Comparison of ENCODE assay signal across 10 mouse cellular contexts in the genomic region with DNA sequence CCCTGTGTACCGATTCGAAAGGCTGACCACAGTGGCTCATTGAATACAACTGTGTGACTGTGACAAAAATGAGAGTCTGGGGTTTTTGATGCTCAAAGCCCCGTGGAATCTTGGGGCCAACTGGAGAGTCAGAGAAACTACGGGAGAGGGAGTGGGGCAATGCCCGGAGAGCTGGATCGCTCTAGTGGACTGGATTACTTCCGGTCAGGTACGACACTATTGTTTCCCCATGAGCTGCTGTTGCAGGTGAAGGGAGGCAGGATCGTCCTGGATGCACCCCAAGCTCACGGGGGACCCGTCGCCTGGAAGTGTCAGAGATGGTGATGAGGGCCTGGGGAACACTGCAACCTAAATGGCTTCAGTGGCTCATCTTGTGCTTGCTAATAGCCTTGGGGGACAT. TPM values are rescaled to one million over a fixed set of nuclear protein-coding genes. Genes with fewer than 3 reads are reported as not detected.
DNase-seq lines count a peak whose midpoint lies in the region; ATAC-seq and TF ChIP-seq lines count a peak whose summit lies in the region.
"Had no signal": no experiment of that assay in that cellular context is flagged by ENCODE, and none has a peak within 500 bp of the region (broad histone marks: within the 10 kb centered on the region; RNA-seq: fewer than 3 reads in every experiment).

No protein-coding gene starts in this region.

- H3K9ac ChIP-seq in neural tube, embryonic 11.5 days (ENCODE audit: low read length) = peak overlapping the region; percentile 87
- H3K9ac ChIP-seq in forebrain, embryonic 16.5 days (replicated peaks; ENCODE audit: low read depth, low read length) = peak overlapping the region; percentile 84
- H3K9ac ChIP-seq in midbrain, embryonic 12.5 days (replicated peaks) = peak overlapping the region; percentile 78

- no peaks in the 10 kb centered on the region for H3K27me3 ChIP-seq in neural tube, embryonic 11.5 days (ENCODE audit: control insufficient read depth, insufficient read depth, low read length)
- H3K27me3 ChIP-seq in forebrain, embryonic 16.5 days (replicated peaks; ENCODE audit: control insufficient read depth, insufficient read depth, low read length) = no peaks in the 10 kb centered on the region
- no peaks in the 10 kb centered on the region for H3K27me3 ChIP-seq in midbrain, embryonic 12.5 days
- no peaks in the 10 kb centered on the region for H3K27me3 ChIP-seq in thymus, adult 2 months (ENCODE audit: control insufficient read depth, insufficient read depth, low read length)

- TF ChIP-seq CTCF in thymus, adult 2 months (IDR thresholded peaks at IDR 0.05; ENCODE audit: borderline replicate concordance, control insufficient read depth, extremely low read depth, insufficient read depth, low read length, poor library complexity) = no peak

- H3K4me2 ChIP-seq in neural tube, embryonic 11.5 days (ENCODE audit: low read depth) = peak overlapping the region; percentile 78
- H3K4me2 ChIP-seq in forebrain, embryonic 16.5 days (ENCODE audit: low read length) = peak overlapping the region; percentile 66
- peak overlapping the region; percentile 89 for H3K4me2 ChIP-seq in midbrain, embryonic 12.5 days (replicated peaks)

- H3K9me3 ChIP-seq in neural tube, embryonic 11.5 days (ENCODE audit: control insufficient read depth, low read length) = no peaks in the 10 kb centered on the region
- no peaks in the 10 kb centered on the region for H3K9me3 ChIP-seq in forebrain, embryonic 16.5 days (ENCODE audit: control insufficient read depth, low read length)
- no peaks in the 10 kb centered on the region for H3K9me3 ChIP-seq in midbrain, embryonic 12.5 days

- H3K4me3 ChIP-seq in neural tube, embryonic 11.5 days (ENCODE audit: low read depth, low read length) = peak overlapping the region; percentile 47
- peak overlapping the region; percentile 61 for H3K4me3 ChIP-seq in forebrain, embryonic 16.5 days (replicated peaks; ENCODE audit: low read length)
- H3K4me3 ChIP-seq in midbrain, embryonic 12.5 days = peak overlapping the region; percentile 66
- no peak overlapping the region for H3K4me3 ChIP-seq in thymus, adult 2 months (ENCODE audit: control insufficient read depth, insufficient read depth, low read length)

- no peak for ATAC-seq in neural tube, embryonic 11.5 days (ENCODE audit: insufficient read depth, low FRiP score, low TSS enrichment)
- no peak for ATAC-seq in forebrain, embryonic 16.5 days
- no peak for ATAC-seq in midbrain, embryonic 12.5 days (ENCODE audit: low FRiP score, low read depth)

- no peak for TF ChIP-seq POLR2A in thymus, adult 2 months (IDR thresholded peaks at IDR 0.05; ENCODE audit: control insufficient read depth, extremely low read depth, insufficient read depth, low read length, poor library complexity)

- 57% methylated on average over 12 of the region's 12 CpGs for WGBS in neural tube, embryonic 11.5 days
- WGBS in forebrain, embryonic 16.5 days = 6% methylated on average over 12 of the region's 12 CpGs
- WGBS in midbrain, embryonic 12.5 days = 27% methylated on average over 12 of the region's 12 CpGs
- WGBS in thymus, adult 2 months = 84% methylated on average over 12 of the region's 12 CpGs

- peak overlapping the region; percentile 93 for H3K27ac ChIP-seq in neural tube, embryonic 11.5 days (ENCODE audit: low read depth, low read length)
- H3K27ac ChIP-seq in forebrain, embryonic 16.5 days (ENCODE audit: low read length) = peak overlapping the region; percentile 94
- H3K27ac ChIP-seq in midbrain, embryonic 12.5 days (replicated peaks) = peak overlapping the region; percentile 99
- H3K27ac ChIP-seq in thymus, adult 2 months (ENCODE audit: control insufficient read depth, insufficient read depth, low read length) = no peak overlapping the region

- H3K4me1 ChIP-seq in neural tube, embryonic 11.5 days (ENCODE audit: control insufficient read depth, insufficient read depth, low read length) = peaks cover 55% of the 10 kb centered on the region
- H3K4me1 ChIP-seq in forebrain, embryonic 16.5 days (replicated peaks; ENCODE audit: control insufficient read depth, insufficient read depth, low read length) = peaks cover 82% of the 10 kb centered on the region
- H3K4me1 ChIP-seq in midbrain, embryonic 12.5 days = peaks cover 82% of the 10 kb centered on the region
- peaks cover 55% of the 10 kb centered on the region for H3K4me1 ChIP-seq in thymus, adult 2 months (replicated peaks; ENCODE audit: control insufficient read depth, insufficient read depth, low read length)

- no peak for DNase-seq in neural tube, embryonic 11.5 days (ENCODE audit: low spot score)
- no peak for DNase-seq in neural tube, embryonic 10.5 days (ENCODE audit: extremely low spot score, low spot score)
- no peak for DNase-seq in thymus, adult 2 months
- no peak for DNase-seq in cerebellum, adult 8-10 months
- DNase-seq in thymus, postnatal 0 days (ENCODE audit: low spot score) = no peak
- DNase-seq: kidney, adult 8-10 months; lung, adult 18-20 months had no signal

- H3K36me3 ChIP-seq in neural tube, embryonic 11.5 days (ENCODE audit: control insufficient read depth, insufficient read depth, low read length) = no peaks in the 10 kb centered on the region
- no peaks in the 10 kb centered on the region for H3K36me3 ChIP-seq in forebrain, embryonic 16.5 days (ENCODE audit: control insufficient read depth, insufficient read depth)
- 0 out of 2 replicates have a peak, but pooled peaks cover 10% of the 10 kb centered on the region for H3K36me3 ChIP-seq in midbrain, embryonic 12.5 days
- H3K36me3 ChIP-seq in thymus, adult 2 months (ENCODE audit: control insufficient read depth, insufficient read depth, low read length) = no peaks in the 10 kb centered on the region

RNA-seq across cellular contexts. Expression of gene Adgrg3, which starts 21.5 kb away (rescaled TPM):
- polyA plus RNA-seq in neural tube, embryonic 11.5 days (2014; fragmentation: Nextera tagmentation; extraction: Ambion mirVana) = 3.5 and 4.1 TPM in 2 replicates
- 0.93 and 1.1 TPM in 2 replicates for polyA plus RNA-seq in forebrain, embryonic 16.5 days (2015; fragmentation: Nextera tagmentation; extraction: Ambion mirVana)
- 1.7 and 2.7 TPM in 2 replicates for polyA plus RNA-seq in midbrain, embryonic 12.5 days (2016; fragmentation: Nextera tagmentation; extraction: Ambion mirVana)
- 27.0 and 32.0 TPM in 2 replicates for polyA plus RNA-seq in thymus, adult 2 months (2012; rRNA removed)
- polyA plus RNA-seq in thymus, postnatal 0 days (2015; fragmentation: Nextera tagmentation; extraction: Ambion mirVana) = 8.5 and 9.7 TPM in 2 replicates

RNA-seq across cellular contexts. Expression of gene Adgrg1, which starts 21.5 kb away (rescaled TPM):
- polyA plus RNA-seq in neural tube, embryonic 11.5 days (2014; fragmentation: Nextera tagmentation; extraction: Ambion mirVana) = 133 and 140 TPM in 2 replicates
- 132 and 152 TPM in 2 replicates for polyA plus RNA-seq in forebrain, embryonic 16.5 days (2015; fragmentation: Nextera tagmentation; extraction: Ambion mirVana)
- polyA plus RNA-seq in midbrain, embryonic 12.5 days (2016; fragmentation: Nextera tagmentation; extraction: Ambion mirVana) = 193 and 210 TPM in 2 replicates
- polyA plus RNA-seq in thymus, adult 2 months (2012; rRNA removed) = 146 and 166 TPM in 2 replicates
- 37.8 and 43.2 TPM in 2 replicates for polyA plus RNA-seq in thymus, postnatal 0 days (2015; fragmentation: Nextera tagmentation; extraction: Ambion mirVana)

RNA-seq across cellular contexts. Expression of gene Drc7, which starts 58.9 kb away (rescaled TPM):
- not detected in 2 replicates for polyA plus RNA-seq in neural tube, embryonic 11.5 days (2014; fragmentation: Nextera tagmentation; extraction: Ambion mirVana)
- polyA plus RNA-seq in forebrain, embryonic 16.5 days (2015; fragmentation: Nextera tagmentation; extraction: Ambion mirVana) = 1.1 and 1.3 TPM in 2 replicates
- 0.21 TPM in 1 of 2 replicates, not detected in the other for polyA plus RNA-seq in midbrain, embryonic 12.5 days (2016; fragmentation: Nextera tagmentation; extraction: Ambion mirVana)
- 2.6 and 2.7 TPM in 2 replicates for polyA plus RNA-seq in thymus, adult 2 months (2012; rRNA removed)
- polyA plus RNA-seq in thymus, postnatal 0 days (2015; fragmentation: Nextera tagmentation; extraction: Ambion mirVana) = 1.3 TPM in 2 replicates
- polyA plus RNA-seq: heart, postnatal 0 days had no signal
